Mouse (Mus musculus) right cerebral cortex, postnatal 36 days (tissue): Measurements from ENCODE around the gene Fermt2.

Experiments used
- DNase-seq, 2 experiments: peaks; one replicate each; pipeline ENCODE4 v3.0.0; 2022; ENCODE audit warnings: low spot score in 2 of 2, mixed read lengths in 1 of 2

Fermt2 gene

DNA sequence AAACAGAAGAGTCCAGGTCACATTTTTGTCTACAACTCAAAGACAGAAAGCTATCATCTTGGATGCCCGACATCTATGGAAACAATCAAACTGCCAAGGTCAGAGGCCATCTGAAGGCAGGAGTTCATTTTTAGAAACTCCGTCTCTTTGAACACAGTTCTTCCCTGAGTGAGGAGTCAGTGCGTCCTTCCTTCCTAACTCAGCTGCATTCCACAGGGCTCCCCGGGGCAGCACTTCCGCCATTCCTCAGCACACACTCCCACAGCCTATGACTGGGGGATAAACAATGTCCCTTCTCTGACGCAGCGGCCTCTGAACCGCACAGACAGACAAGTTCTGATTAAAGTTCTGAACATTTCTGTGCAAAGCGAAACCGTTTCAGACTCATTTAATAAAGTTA lies 66.3 kb downstream of the Fermt2 start:
- no peak for DNase-seq

- DNase-seq = no peak
These were observed 66.9 kb downstream of the Fermt2 start for GRCm38 (mm10) chr14:45462875-45463475.

GRCm38 (mm10) chr14:45462374-45462773 lies 67.5 kb downstream of the Fermt2 start:
- DNase-seq = peak in 1 of 2 experiments; percentile 26

- DNase-seq = no peak
These were observed 68.0 kb downstream of the Fermt2 start for GRCm38 (mm10) chr14:45461945-45462344.

DNA sequence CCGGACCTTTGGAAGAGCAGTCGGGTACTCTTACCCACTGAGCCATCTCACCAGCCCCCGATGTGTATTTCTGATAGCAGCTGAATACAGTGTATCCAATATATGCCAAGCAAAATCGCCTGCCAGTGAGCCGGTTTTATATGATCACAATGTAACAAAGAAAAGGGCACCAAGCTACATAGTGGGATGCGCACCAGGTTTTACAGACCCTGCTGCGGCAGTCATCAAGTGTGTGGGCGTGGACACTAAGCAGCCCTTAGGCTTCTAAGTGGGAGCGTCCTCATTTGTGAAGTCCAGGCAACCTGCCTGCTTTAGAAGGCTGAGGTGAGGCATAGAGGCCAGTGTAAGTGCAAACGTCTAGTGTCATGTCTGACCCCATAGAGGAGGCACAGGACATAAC lies 69.4 kb downstream of the Fermt2 start:
- no peak for DNase-seq

DNA sequence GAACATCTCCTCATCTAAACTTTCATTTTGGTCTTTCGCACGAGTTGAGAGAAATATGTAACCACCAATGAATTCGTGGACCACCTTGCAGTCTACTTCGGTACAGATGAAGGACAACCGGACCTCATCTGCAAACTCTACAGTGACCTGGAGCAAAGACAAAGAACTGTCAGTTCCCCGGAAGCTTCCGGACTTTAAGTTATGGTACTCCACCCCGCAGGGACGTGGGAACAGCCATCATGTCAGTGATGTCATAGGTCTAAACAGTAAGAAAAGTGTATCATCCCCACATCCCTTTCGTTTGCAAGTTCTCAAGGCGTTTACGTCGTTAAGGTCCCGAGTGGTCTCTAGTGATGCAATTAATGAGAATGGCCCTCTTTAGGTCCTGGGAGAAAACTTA lies 70.0 kb downstream of the Fermt2 start:
- no peak for DNase-seq

DNA sequence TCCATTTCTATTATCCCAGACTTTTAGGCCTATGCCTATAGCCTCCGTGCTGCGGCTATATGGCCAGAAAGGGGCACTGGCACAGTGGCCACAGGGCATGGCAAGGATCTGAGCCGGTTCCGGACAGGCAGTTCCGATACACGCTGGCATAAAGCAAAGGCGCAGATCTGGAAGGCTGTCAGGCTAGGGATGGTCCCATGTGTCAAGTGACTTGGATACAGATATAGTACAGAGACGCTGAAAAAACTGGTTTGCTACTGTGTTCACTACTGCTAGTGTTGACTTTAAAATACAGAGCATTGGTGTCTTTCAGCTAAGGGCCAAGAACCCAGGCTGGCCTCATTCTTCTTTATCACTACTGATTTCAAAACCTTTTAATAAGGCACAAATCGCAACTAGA lies 72.9 kb downstream of the Fermt2 start:
- DNase-seq = no peak

GRCm38 (mm10) chr14:45456502-45456846 lies 73.4 kb downstream of the Fermt2 start:
- DNase-seq = no peak

- DNase-seq = peak in 1 of 2 experiments; percentile 50
These were observed 74.0 kb downstream of the Fermt2 start for GRCm38 (mm10) chr14:45455651-45456501.

- no peak for DNase-seq
These were observed 76.2 kb downstream of the Fermt2 start for GRCm38 (mm10) chr14:45453538-45454233.

GRCm38 (mm10) chr14:45452861-45453512 lies 76.9 kb downstream of the Fermt2 start:
- no peak for DNase-seq

DNA sequence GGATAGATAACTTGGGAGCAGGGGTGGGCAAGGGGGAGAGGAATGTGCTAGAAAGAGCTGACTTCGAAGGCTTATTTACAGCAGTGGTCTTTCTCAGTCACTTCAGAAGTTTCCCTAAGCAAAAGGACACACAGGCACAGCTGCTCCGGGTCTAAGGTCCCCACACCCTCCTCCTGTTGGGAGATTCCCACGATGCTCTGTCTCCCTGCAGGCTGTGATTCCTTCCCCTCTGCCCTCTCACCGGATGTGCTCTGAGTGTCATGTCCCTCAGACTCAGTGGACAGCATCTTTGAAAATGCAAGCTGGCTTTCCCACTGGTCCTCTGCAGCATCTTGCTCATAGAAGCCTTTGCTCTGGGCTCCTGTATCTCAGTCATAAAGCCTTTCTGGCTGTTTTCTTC lies 77.8 kb downstream of the Fermt2 start:
- DNase-seq = no peak

DNA sequence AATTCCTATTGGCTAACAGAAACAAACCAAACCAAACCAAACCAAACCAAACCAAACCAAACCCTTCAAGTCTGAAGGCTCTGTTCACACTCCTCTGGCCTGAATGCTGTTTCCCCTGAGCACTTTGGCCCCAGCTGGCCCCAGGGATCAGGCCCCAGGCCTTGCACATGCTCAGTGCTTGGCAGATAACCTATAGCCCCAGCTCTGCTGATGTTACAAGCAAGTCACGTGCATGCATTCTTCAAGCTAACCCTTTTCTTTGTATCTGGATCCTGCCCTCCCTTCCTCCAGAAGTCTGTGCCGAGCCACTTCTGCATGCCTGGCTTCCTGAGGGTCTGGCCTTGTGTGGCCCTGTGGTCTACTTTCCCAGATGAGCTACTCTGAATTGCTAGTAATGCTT lies 78.8 kb downstream of the Fermt2 start:
- no peak for DNase-seq

- DNase-seq = no peak
These were observed 83.1 kb downstream of the Fermt2 start for GRCm38 (mm10) chr14:45446777-45447176.

GRCm38 (mm10) chr14:45445445-45445844 lies 84.5 kb downstream of the Fermt2 start:
- no peak for DNase-seq

DNA sequence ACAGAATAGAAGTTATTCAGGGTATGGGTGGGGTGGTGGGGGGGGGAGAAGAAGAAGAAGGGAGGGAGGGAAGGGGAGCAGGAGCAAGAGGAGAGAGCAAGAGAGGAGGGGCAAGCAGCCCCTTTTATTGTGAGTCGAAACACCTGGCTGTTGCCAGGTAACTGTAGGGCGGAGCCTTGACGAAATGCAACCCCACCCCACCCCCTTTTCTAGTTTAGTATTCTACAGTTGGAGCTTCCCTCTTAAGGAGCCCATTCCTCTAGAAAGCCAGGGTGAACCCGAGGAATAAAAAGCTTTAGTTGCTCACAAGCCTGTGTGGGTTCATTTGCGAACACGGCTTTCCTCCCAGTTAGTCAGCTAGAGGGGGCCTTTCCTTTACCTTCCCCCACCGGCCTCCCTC lies 85.0 kb downstream of the Fermt2 start:
- DNase-seq = no peak

DNA sequence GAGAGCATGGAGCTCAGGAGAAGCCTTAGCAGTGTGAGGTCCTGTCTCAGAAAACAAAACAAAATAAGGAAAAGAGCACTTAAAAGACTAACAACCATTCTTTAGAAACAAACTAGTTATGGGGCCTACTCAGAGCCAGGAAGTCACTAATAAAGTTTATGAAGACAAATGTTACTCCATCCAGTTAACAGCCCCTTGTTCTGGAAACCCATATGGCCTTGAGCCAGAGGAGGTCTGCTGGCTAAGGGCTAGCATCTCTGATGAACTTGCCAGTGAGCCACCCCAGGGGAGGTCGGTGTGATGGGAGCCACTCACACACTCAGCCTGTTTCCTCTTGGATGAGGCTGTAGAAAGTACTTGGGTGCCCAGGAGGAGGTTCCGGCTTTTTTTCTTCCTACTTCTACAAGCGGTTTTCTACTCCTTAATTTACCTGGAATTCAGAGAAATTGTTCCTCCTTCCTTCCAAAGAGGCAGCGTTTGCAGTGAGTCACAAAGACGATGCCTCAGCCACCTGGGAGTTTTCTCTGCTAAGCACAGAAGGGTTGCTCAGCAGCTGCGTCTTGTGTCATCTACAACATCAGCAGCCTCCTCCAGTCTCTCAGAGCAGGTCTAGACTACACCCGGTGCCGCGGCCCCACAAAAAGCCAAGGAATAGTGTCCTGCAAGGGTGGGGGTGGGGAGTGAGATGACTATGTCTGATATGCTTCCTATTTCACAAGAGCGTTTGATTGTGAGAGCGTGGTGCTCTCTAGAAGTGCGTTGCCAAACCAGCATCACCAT lies 86.9 kb downstream of the Fermt2 start:
- no peak for DNase-seq

DNA sequence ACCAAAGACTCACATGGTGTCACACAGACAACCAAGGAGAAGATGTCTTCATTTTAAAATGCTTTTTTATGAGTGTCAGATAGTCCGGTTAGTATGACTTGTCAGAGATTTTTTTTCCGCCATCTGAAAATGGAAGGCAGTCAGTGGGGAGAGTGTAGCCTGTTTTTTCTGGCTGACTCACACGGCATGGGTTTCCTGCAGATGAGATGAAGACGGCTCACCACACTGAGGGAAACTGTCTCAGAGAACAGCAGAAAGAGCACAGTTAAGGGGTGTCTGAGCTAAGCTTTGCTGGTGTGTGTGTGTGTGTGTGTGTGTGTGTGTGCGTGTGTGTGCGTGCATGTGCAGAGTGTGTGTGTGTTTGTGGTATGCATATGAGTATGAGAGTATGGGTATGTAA lies 88.6 kb downstream of the Fermt2 start:
- no peak for DNase-seq

- no peak for DNase-seq
These were observed 90.5 kb downstream of the Fermt2 start for GRCm38 (mm10) chr14:45439387-45439786.

DNA sequence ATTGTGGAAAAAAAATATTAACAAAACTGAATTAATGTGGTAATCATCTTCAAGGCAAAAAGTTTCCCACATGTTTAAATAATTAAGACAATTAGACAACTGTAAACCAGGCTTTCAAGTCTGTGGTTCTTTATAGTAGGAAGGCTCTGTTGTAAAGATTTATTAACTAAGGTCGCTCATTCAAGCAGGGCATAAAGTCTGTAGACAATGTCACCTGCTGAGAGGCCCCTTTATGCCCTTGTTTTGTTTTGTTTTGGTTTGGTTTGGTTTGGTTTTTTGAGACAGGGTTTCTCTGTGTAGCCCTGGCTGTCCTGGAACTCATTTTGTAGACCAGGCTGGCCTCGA lies 91.0 kb downstream of the Fermt2 start:
- DNase-seq = no peak

GRCm38 (mm10) chr14:45438250-45438930 lies 91.5 kb downstream of the Fermt2 start:
- DNase-seq = no peak
